Mouse (Mus musculus) inflammation-experienced regulatory T-cells, adult 6 months (primary cell): ENCODE data around the gene Xbp1. TPM values are rescaled to one million over a fixed set of nuclear protein-coding genes. Genes with fewer than 3 reads are reported as not detected.

Experiments
- ATAC-seq: one replicate; pipeline ENCODE4 v1.8.0; 2017
- polyA plus RNA-seq, 3 experiments: library from polyadenylated mRNA; unstranded; fragments of 100-300 nt; shearing (Covaris generic); gene quantifications; one replicate each; pipeline ENCODE4 v1.2.1; 2017

The Xbp1 gene
- polyA plus RNA-seq, 3 experiments from 2014 or later, result 41.8 to 48.9 (median 45.0) TPM

- no peak for ATAC-seq
Observed at GRCm38 (mm10) chr11:5575046-5575445, 54.6 kb downstream of the Xbp1 start.

Other genes starting within 250 kb of the Xbp1 start
- gene Znrf3, start 75.8 kb upstream of the Xbp1 start, polyA plus RNA-seq, result 10 to 100 TPM in 2 of 3 experiments, 1 to 10 TPM in 1; 3.3 to 19.8 (median 17.3) TPM
- gene Ccdc117, start 21.5 kb downstream of the Xbp1 start, polyA plus RNA-seq, result 1 to 10 TPM; 3.3 to 5.9 (median 3.6) TPM
- not detected for gene Ankrd36, start 49.0 kb downstream of the Xbp1 start, polyA plus RNA-seq
- gene Mrps24, start 195.0 kb downstream of the Xbp1 start, polyA plus RNA-seq, result 10 to 100 TPM; 32.6 to 72.2 (median 48.1) TPM
- gene Urgcp, start 241.7 kb downstream of the Xbp1 start, polyA plus RNA-seq, result 1 to 10 TPM; 4.8 to 7.2 (median 6.3) TPM